Mouse (Mus musculus) embryonic fibroblast, embryonic 13.5 days (primary cell): ENCODE results near the gene Speer4c.
"Not testable (repeated sequence)": the region's sequence is repeated elsewhere in the genome, so short reads cannot be mapped to it uniquely, and the experiment has no call there.

Experiments used
- CTCF ChIP-seq: IDR thresholded peaks from 2 replicates; pipeline ENCODE4 v1.5.1; 2011; ENCODE audit warnings: mild to moderate bottlenecking, control low read depth, low read length, moderate library complexity, borderline replicate concordance; ENCODE audit not compliant: insufficient read depth
- POLR2A ChIP-seq: IDR thresholded peaks from 2 replicates; pipeline ENCODE4 v1.6.1; 2011; ENCODE audit warnings: low read depth, mild to moderate bottlenecking, control low read depth, low read length, moderate library complexity

DNA sequence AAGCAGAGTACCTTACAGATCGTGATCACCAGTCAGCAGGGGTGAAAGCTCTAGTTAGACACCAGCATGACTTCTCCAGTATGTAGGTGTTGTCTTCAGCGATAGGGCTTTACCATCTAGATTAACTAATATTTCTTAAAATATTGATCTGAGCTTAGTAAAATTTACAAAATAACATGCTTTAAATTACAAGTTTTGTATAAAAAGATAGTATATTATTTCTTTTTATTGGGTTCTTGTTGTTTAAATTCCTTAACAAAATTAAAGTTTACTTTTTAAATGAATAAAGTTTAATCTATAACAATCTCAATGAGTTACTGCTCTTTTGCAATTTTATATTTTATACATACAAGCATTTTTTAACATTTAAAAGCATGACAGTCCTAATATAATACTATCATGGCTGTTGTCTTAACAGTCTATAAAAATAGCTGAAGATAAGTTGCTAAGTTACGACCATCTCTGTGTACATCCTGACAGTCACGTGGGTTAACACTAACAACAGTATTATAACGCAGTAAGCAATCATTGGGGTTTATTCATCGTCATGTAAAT is 24.3 kb downstream of the Speer4c start:
- TF ChIP-seq CTCF, POLR2A: not testable (repeated sequence)
